Mouse (Mus musculus): ENCODE measurements around the gene Mansc4. TPM values are rescaled to one million over a fixed set of nuclear protein-coding genes. Genes with fewer than 3 reads are reported as not detected.

The Mansc4 gene
- total and polyA plus RNA-seq, 3 experiments: not detected

DNA sequence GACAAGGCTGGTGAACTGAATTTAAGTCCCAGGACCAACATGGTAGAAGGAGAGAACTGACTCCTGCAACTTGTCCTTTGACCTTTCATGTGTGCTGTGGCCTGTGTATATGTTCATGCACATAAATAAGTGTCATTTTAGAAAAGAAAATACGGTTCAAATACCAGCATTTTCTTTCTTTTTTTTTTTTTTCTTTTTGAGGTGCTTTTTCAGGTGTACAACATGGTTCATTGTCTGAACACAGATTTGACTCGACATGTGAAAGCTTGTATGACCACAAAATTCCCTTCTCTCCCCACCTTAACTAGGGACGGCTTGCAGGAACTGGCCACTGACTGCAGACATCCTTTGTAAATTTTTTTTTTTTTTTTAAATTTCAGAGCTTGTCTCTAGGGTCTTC, 10.1 kb upstream of the Mansc4 start:
- H3K4me1 ChIP-seq (ENCODE audit: insufficient read depth, low read depth, low read length): peaks cover 34% of the 10 kb centered on the region
- no peaks in the 10 kb centered on the region for H3K27me3 ChIP-seq (ENCODE audit: insufficient read depth, low read length)
- TF ChIP-seq TAL1 (conservative IDR thresholded peaks at IDR 0.05; ENCODE audit: low read depth, low read length) (no peak), CTCF (IDR thresholded peaks at IDR 0.05; ENCODE audit: low read depth, low read length) (no peak), POLR2AphosphoS5 (IDR thresholded peaks at IDR 0.05; ENCODE audit: insufficient replicate concordance, low read depth, low read length) (no peak), GATA2 (IDR thresholded peaks at IDR 0.05; ENCODE audit: borderline replicate concordance, low read depth, low read length) (no peak), GATA1 (IDR thresholded peaks at IDR 0.05; ENCODE audit: borderline replicate concordance, low read length) (no peak)
- peaks cover 94% of the 10 kb centered on the region for H3K36me3 ChIP-seq (replicated peaks)
- ATAC-seq (ENCODE audit: extremely low read depth, insufficient number of reproducible peaks, low FRiP score, poor library complexity, severe bottlenecking) (no peak), DNase-seq (ENCODE audit: low spot score) (no peak)
- peaks cover 3% of the 10 kb centered on the region; the same call in 1 of the 2 replicates for H3K9me3 ChIP-seq (replicated peaks)
- H3K4me3 ChIP-seq (ENCODE audit: low read depth, low read length): no peak overlapping the region

DNA sequence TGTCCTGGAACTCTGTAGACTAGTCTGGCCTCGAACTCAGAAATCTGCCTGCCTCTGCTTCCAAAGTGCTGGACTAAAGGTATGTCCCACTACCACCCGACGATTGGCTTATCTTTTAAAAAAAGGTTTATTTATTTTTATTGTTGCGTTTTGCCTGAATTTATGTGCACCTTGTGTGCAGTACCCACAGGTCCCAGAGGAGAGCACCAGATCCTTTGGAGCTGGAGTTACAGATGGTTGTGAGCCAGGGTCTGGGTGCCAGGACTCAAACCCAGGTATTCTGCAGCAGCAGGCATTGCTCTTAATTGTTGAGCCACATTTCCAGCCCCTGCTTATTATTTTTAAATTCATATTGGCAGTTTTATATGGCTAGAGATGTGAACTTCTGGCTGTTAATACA, 9.3 kb upstream of the Mansc4 start:
- Histone ChIP-seq H3K4me1 (ENCODE audit: insufficient read depth, low read depth, low read length) (peaks cover 38% of the 10 kb centered on the region), H3K4me3 (ENCODE audit: low read depth, low read length) (no peak overlapping the region), H3K27me3 (ENCODE audit: insufficient read depth, low read length) (no peaks in the 10 kb centered on the region), H3K9me3 (replicated peaks) (peaks cover 3% of the 10 kb centered on the region; the same call in 1 of the 2 replicates), H3K36me3 (replicated peaks) (peaks cover 86% of the 10 kb centered on the region)
- ATAC-seq (ENCODE audit: extremely low read depth, insufficient number of reproducible peaks, low FRiP score, poor library complexity, severe bottlenecking): no peak
- TF ChIP-seq CTCF (IDR thresholded peaks at IDR 0.05; ENCODE audit: low read depth, low read length) (no peak), GATA1 (IDR thresholded peaks at IDR 0.05; ENCODE audit: borderline replicate concordance, low read length) (no peak), GATA2 (IDR thresholded peaks at IDR 0.05; ENCODE audit: borderline replicate concordance, low read depth, low read length) (no peak)
- no peak for DNase-seq (ENCODE audit: low spot score)

- H3K36me3 ChIP-seq (replicated peaks): peaks cover 72% of the 10 kb centered on the region
- peaks cover 46% of the 10 kb centered on the region for H3K4me1 ChIP-seq (ENCODE audit: insufficient read depth, low read depth, low read length)
- H3K9me3 ChIP-seq (replicated peaks): peaks cover 3% of the 10 kb centered on the region; the same call in 1 of the 2 replicates
- no peak for DNase-seq (ENCODE audit: low spot score)
- peak overlapping the region; percentile 13; the same call in 1 of the 2 replicates for H3K4me3 ChIP-seq (ENCODE audit: low read depth, low read length)
- no peaks in the 10 kb centered on the region for H3K27me3 ChIP-seq (ENCODE audit: insufficient read depth, low read length)
- ATAC-seq (ENCODE audit: extremely low read depth, insufficient number of reproducible peaks, low FRiP score, poor library complexity, severe bottlenecking): no peak
- TF ChIP-seq GATA1 (IDR thresholded peaks at IDR 0.05; ENCODE audit: borderline replicate concordance, low read length) (no peak), TAL1 (conservative IDR thresholded peaks at IDR 0.05; ENCODE audit: low read depth, low read length) (no peak), GATA2 (IDR thresholded peaks at IDR 0.05; ENCODE audit: borderline replicate concordance, low read depth, low read length) (no peak), CTCF (IDR thresholded peaks at IDR 0.05; ENCODE audit: low read depth, low read length) (no peak), POLR2AphosphoS5 (IDR thresholded peaks at IDR 0.05; ENCODE audit: insufficient replicate concordance, low read depth, low read length) (no peak)
Measured at GRCm38 (mm10) chr6:147094771-147095170, 7.9 kb upstream of the Mansc4 start.

GRCm38 (mm10) chr6:147092136-147092535, 5.3 kb upstream of the Mansc4 start:
- ATAC-seq (ENCODE audit: extremely low read depth, insufficient number of reproducible peaks, low FRiP score, poor library complexity, severe bottlenecking): no peak

DNA sequence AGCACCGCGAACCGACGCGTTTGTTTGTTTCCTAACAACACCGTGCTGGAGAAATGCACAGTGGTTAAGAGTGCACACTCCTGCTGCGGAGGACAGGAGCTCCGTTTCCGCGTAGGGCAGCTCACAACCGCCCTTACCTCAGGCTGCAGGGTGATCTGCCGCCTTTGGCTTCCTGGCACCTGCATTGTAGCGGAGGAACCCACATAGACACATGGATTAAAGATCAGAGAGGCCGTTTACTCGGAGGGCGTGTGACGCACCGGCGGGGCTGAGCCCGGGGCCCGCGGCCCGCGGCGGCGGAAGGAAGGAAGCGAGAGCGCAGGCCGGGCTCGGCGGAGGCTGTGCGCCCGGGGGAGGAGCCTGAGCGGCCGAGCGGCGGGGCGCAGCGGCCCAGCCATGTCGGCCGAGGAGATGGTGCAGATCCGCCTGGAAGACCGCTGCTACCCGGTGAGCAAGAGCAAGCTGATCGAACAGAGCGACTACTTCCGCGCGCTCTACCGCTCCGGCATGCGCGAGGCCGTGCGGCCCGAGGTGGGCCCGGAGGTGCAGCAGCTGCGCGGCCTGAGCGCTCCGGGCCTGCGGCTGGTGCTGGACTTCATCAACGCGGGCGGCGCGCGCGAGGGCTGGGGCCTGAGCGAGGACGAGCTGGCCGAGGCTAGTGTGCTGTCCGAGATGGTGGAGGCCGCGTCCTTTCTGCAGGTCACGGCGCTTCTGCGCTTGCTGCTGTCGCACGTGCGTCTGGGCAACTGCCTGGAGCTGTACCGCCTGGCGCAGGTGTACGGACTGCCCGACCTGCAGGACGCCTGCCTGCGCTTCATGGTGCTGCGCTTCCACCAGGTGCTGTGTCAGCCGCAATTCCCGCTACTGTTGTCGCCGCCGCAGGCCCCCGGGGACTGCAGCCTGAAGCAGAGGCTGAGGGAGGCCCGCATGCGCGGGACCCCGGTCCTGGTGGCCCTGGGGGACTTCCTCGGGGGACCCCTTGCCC, 4.6 kb upstream of the Mansc4 start, which contains the start of gene Klhl42:
TSS of gene Klhl42 (plus strand) at position 244 of the 985 bp plus-strand sequence.
- ATAC-seq (ENCODE audit: extremely low read depth, insufficient number of reproducible peaks, low FRiP score, poor library complexity, severe bottlenecking): peak; percentile 70
- Histone ChIP-seq H3K36me3 (replicated peaks) (peaks cover 46% of the 10 kb centered on the region), H3K4me3 (ENCODE audit: low read depth, low read length) (peak within 1 kb of the TSS; percentile 100), H3K9me3 (replicated peaks) (peaks cover 3% of the 10 kb centered on the region; the same call in 1 of the 2 replicates), H3K4me1 (ENCODE audit: insufficient read depth, low read depth, low read length) (peaks cover 40% of the 10 kb centered on the region), H3K27me3 (ENCODE audit: insufficient read depth, low read length) (no peaks in the 10 kb centered on the region)
- peak; percentile 72 for DNase-seq (ENCODE audit: low spot score)
- TF ChIP-seq TAL1 (conservative IDR thresholded peaks at IDR 0.05; ENCODE audit: low read depth, low read length) (no peak), CTCF (IDR thresholded peaks at IDR 0.05; ENCODE audit: low read depth, low read length) (no peak), GATA2 (IDR thresholded peaks at IDR 0.05; ENCODE audit: borderline replicate concordance, low read depth, low read length) (no peak), GATA1 (IDR thresholded peaks at IDR 0.05; ENCODE audit: borderline replicate concordance, low read length) (no peak), POLR2AphosphoS5 (IDR thresholded peaks at IDR 0.05; ENCODE audit: insufficient replicate concordance, low read depth, low read length) (no peak)

More at GRCm38 (mm10) chr6:147092136-147092535, 5.3 kb upstream of the Mansc4 start:
- H3K4me3 ChIP-seq (ENCODE audit: low read depth, low read length): peak overlapping the region; percentile 100
- no peak for TF ChIP-seq GATA2 (IDR thresholded peaks at IDR 0.05; ENCODE audit: borderline replicate concordance, low read depth, low read length)
- no peak for TF ChIP-seq POLR2AphosphoS5 (IDR thresholded peaks at IDR 0.05; ENCODE audit: insufficient replicate concordance, low read depth, low read length)
- no peak for TF ChIP-seq TAL1 (conservative IDR thresholded peaks at IDR 0.05; ENCODE audit: low read depth, low read length)
- TF ChIP-seq GATA1 (IDR thresholded peaks at IDR 0.05; ENCODE audit: borderline replicate concordance, low read length): no peak
- no peak for TF ChIP-seq CTCF (IDR thresholded peaks at IDR 0.05; ENCODE audit: low read depth, low read length)
- peak; percentile 23 for DNase-seq (ENCODE audit: low spot score)
- H3K27me3 ChIP-seq (ENCODE audit: insufficient read depth, low read length): no peaks in the 10 kb centered on the region
- peaks cover 3% of the 10 kb centered on the region; the same call in 1 of the 2 replicates for H3K9me3 ChIP-seq (replicated peaks)
- peaks cover 40% of the 10 kb centered on the region for H3K4me1 ChIP-seq (ENCODE audit: insufficient read depth, low read depth, low read length)
- peaks cover 46% of the 10 kb centered on the region for H3K36me3 ChIP-seq (replicated peaks)

GRCm38 (mm10) chr6:147090191-147090590, 3.4 kb upstream of the Mansc4 start:
- Histone ChIP-seq H3K4me3 (ENCODE audit: low read depth, low read length) (peak overlapping the region; percentile 100; the same call in 1 of the 2 replicates), H3K27me3 (ENCODE audit: insufficient read depth, low read length) (no peaks in the 10 kb centered on the region), H3K4me1 (ENCODE audit: insufficient read depth, low read depth, low read length) (peaks cover 40% of the 10 kb centered on the region), H3K36me3 (replicated peaks) (peaks cover 40% of the 10 kb centered on the region), H3K9me3 (replicated peaks) (no peaks in the 10 kb centered on the region)
- ATAC-seq (ENCODE audit: extremely low read depth, insufficient number of reproducible peaks, low FRiP score, poor library complexity, severe bottlenecking) (no peak), DNase-seq (ENCODE audit: low spot score) (no peak)
- TF ChIP-seq CTCF (IDR thresholded peaks at IDR 0.05; ENCODE audit: low read depth, low read length) (no peak), GATA2 (IDR thresholded peaks at IDR 0.05; ENCODE audit: borderline replicate concordance, low read depth, low read length) (no peak), GATA1 (IDR thresholded peaks at IDR 0.05; ENCODE audit: borderline replicate concordance, low read length) (no peak), TAL1 (conservative IDR thresholded peaks at IDR 0.05; ENCODE audit: low read depth, low read length) (no peak), POLR2AphosphoS5 (IDR thresholded peaks at IDR 0.05; ENCODE audit: insufficient replicate concordance, low read depth, low read length) (no peak)

Data from G1E (cell line).